Mouse (Mus musculus) liver, adult 2 months (tissue): ENCODE data around the gene Tmcc2. TPM values are rescaled to one million over a fixed set of nuclear protein-coding genes. Genes with fewer than 3 reads are reported as not detected.

Experiments used
- DNase-seq: peaks from one replicate; pipeline ENCODE4 v3.0.0-alpha.2; 2011; ENCODE audit warnings: low read depth, low spot score; ENCODE audit errors: extremely low read depth
- H3K27ac ChIP-seq: fragments of 200-500 bp; replicated peaks from 2 replicates; pipeline ENCODE4 v1.5.1; 2012; ENCODE audit warnings: low read depth, mild to moderate bottlenecking, control low read depth, inconsistent platforms, low read length; ENCODE audit not compliant: insufficient read depth
- H3K27me3 ChIP-seq: fragments of 200-500 bp; 2 replicates; pipeline ENCODE4 v1.6.1; 2012; ENCODE audit warnings: mild to moderate bottlenecking, moderate library complexity, low read length, inconsistent platforms; ENCODE audit not compliant: control insufficient read depth, insufficient read depth
- H3K36me3 ChIP-seq: fragments of 200-500 bp; 2 replicates; pipeline ENCODE4 v1.6.1; 2012; ENCODE audit warnings: low read length, inconsistent platforms; ENCODE audit not compliant: control insufficient read depth, insufficient read depth
- H3K4me1 ChIP-seq: fragments of 200-500 bp; 2 replicates; pipeline ENCODE4 v1.6.1; 2011; ENCODE audit warnings: low read length; ENCODE audit not compliant: control insufficient read depth, insufficient read depth
- H3K4me3 ChIP-seq: fragments of 200-500 bp; 2 replicates; pipeline ENCODE4 v1.5.1; 2011; ENCODE audit warnings: low read depth, mild to moderate bottlenecking, control low read depth, low read length, moderate library complexity; ENCODE audit not compliant: insufficient read depth
- H3K79me2 ChIP-seq: fragments of 200-500 bp; 2 replicates; pipeline ENCODE4 v1.6.1; 2012; ENCODE audit warnings: inconsistent platforms, mild to moderate bottlenecking, low read length, moderate library complexity; ENCODE audit not compliant: control insufficient read depth, insufficient read depth
- H3K9ac ChIP-seq: fragments of 200-500 bp; 2 replicates; pipeline ENCODE4 v1.6.1; 2012; ENCODE audit warnings: low read depth, mild to moderate bottlenecking, control low read depth, inconsistent platforms, low read length
- CTCF ChIP-seq: fragments of 200-500 bp; IDR thresholded peaks from 2 replicates; pipeline ENCODE4 v1.5.1; 2011; ENCODE audit warnings: low read depth, low read length, control low read depth
- POLR2A ChIP-seq: fragments of 200-500 bp; IDR thresholded peaks from 2 replicates; pipeline ENCODE4 v1.6.1; 2011; ENCODE audit warnings: low read length, control low read depth; ENCODE audit not compliant: insufficient read depth; ENCODE audit errors: extremely low read depth
- WGBS: fragments of 180-500 bp; shearing (Covaris S2); methylation state at CpG from one replicate; pipeline ENCODE4 v1.1.7; 2018; 5-methylcytosine and 5-hydroxymethylcytosine counted together
- polyA plus RNA-seq: library from polyadenylated mRNA; depleted of rRNA; stranded (reverse); fragments of >200 nt; gene quantifications from 2 replicates; pipeline ENCODE4 v1.2.3, GENCODE M21; 2012
- total RNA-seq: library from RNA; depleted of rRNA; stranded (reverse); fragments of >200 nt; gene quantifications from 2 replicates; pipeline ENCODE4 v1.2.3, GENCODE M21; 2014

Gene Tmcc2
- total and polyA plus RNA-seq, 2 experiments = 1.6 to 2.5 TPM

DNA sequence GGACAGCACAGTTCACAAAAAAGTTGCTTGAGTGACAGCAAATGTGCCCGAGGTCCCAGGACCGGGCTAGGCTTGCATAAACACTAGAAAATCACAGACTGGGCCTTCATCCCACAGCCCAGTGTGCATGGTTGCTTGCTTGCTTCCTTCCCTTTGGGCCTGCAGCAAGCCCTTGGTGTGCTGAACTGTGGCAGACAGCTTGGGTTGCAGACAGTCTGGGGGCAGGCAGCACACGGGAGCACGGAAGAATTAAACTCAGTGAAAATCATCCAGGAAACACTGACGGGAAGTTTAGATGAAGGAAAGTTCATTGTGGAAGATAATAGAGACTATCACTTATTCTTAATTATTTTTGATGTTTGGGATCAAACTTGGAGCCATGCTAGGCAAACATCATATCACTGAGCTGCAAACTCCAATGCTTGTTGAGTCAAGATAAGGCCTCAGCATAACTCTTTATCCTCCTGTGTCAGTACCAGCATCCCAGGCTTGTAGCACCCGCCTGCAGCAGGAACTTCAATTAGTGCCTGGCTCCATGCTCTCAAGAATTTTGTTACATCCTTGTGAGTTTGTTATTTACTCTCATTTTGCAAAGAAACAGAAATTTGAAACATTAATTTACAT is 56.8 kb downstream of the Tmcc2 start:
- no peak for DNase-seq
- 18% methylated on average over 6 of the region's 6 CpGs for WGBS
- Histone ChIP-seq H3K4me1 (peaks cover 61% of the 10 kb centered on the region), H3K27ac (peak overlapping the region; percentile 80), H3K79me2 (no peaks in the 10 kb centered on the region), H3K9ac (no peak overlapping the region), H3K27me3 (no peaks in the 10 kb centered on the region), H3K4me3 (no peak overlapping the region), H3K36me3 (peaks cover 21% of the 10 kb centered on the region)
- TF ChIP-seq CTCF = no peak

DNA sequence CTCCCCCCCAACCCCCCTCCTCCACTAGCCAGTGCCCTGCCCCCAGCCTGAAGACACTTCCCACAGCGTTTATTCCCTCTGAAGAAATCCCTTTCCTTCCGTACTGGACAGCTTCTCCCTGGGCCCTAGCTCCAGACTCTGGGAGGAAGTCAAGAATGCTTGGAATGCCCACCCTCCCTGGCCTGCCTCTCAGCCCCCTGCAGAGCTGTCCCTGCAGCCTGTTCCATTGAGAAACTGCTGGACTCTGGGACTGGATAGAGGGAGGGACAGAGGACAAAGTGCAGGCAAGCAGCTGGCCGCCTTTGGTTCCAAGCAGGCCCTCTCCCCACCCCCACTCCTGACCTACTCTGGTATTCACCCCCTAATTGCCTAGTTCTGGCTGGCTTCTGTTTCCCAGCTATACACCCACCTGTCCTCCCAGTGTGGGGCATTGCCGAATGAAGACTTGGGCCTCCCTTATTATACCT is 57.4 kb downstream of the Tmcc2 start:
- Histone ChIP-seq H3K27ac (peak overlapping the region; percentile 80), H3K79me2 (no peaks in the 10 kb centered on the region), H3K27me3 (no peaks in the 10 kb centered on the region), H3K4me1 (peaks cover 60% of the 10 kb centered on the region), H3K36me3 (peaks cover 21% of the 10 kb centered on the region), H3K9ac (0 out of 2 replicates have a peak overlapping the region, but pooled peaks have one; percentile 21), H3K4me3 (no peak overlapping the region)
- TF ChIP-seq POLR2A (no peak), CTCF (no peak)
- WGBS = 9% methylated on average over 4 of the region's 4 CpGs
- peak; percentile 91 for DNase-seq

DNA sequence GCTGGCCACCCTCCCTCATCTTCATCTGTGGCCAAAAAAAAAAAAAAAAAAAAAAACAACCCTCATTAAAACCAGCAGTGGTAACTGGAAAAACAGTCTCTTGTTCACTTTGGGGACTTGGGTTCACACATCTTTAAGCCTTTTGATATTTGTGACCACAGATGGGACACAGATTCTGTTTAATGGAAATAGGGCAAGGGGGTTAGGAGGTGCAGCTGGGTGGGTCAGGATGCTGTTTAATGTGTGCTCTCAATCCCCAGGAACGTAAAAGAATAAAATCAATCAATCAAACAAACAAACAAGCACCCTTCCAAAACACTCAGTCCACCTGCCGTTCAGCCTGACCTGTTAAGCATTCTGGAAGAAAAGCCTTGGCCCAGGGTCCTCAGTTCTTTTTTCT is 57.9 kb downstream of the Tmcc2 start:
- no peak overlapping the region for H3K9ac ChIP-seq
- H3K4me1 ChIP-seq = peaks cover 60% of the 10 kb centered on the region
- peaks cover 21% of the 10 kb centered on the region for H3K36me3 ChIP-seq
- H3K79me2 ChIP-seq = no peaks in the 10 kb centered on the region
- peak; percentile 72 for DNase-seq
- no peak overlapping the region for H3K4me3 ChIP-seq
- H3K27me3 ChIP-seq = no peaks in the 10 kb centered on the region
- H3K27ac ChIP-seq = peak overlapping the region; percentile 80
- TF ChIP-seq POLR2A = no peak
- no peak for TF ChIP-seq CTCF
- whole genome bisulfite sequencing = 10% methylated on average over 2 of the region's 2 CpGs

DNA sequence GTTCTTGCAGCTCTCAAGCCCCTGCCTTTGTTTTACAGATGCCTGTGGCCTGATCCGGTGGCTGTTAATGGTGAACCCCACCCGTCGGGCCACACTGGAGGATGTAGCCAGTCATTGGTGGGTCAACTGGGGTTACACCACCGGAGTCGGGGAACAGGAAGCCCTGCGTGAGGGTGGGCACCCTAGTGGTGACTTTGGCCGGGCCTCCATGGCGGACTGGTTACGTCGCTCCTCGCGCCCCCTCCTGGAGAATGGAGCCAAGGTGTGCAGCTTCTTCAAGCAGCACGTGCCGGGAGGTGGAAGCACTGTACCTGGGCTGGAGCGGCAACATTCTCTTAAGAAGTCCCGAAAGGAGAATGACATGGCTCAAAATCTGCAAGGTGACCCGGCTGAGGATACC is 59.8 kb downstream of the Tmcc2 start:
- no peak for DNase-seq
- Histone ChIP-seq H3K36me3 (peaks cover 21% of the 10 kb centered on the region), H3K4me3 (no peak overlapping the region), H3K27ac (no peak overlapping the region), H3K27me3 (no peaks in the 10 kb centered on the region), H3K79me2 (no peaks in the 10 kb centered on the region), H3K9ac (no peak overlapping the region), H3K4me1 (peaks cover 63% of the 10 kb centered on the region)
- 86% methylated on average over 17 of the region's 17 CpGs for WGBS
- no peak for TF ChIP-seq POLR2A
- TF ChIP-seq CTCF = no peak

DNA sequence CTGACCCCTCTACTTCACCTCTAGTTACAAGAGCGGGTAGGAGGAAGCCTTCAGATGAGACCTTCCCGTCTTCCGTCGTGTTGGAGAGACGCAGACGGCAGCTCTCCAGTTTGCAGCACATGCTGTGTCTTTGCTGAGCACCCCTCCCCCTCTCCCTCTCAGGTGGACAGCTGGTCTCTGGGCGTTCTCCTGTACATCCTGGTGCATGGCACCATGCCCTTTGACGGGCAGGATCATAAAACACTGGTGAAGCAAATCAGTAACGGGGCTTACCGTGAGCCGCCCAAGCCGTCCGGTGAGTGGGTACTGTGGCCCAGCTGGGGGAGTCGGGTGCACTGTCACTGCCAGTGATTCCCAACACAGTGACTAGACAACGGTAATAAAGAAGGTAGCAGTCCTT is 60.7 kb downstream of the Tmcc2 start:
- Histone ChIP-seq H3K27me3 (no peaks in the 10 kb centered on the region), H3K79me2 (no peaks in the 10 kb centered on the region), H3K9ac (no peak overlapping the region), H3K36me3 (peaks cover 24% of the 10 kb centered on the region), H3K4me1 (peaks cover 54% of the 10 kb centered on the region), H3K27ac (peak overlapping the region; percentile 29; the same call in 1 of the 2 replicates), H3K4me3 (no peak overlapping the region)
- TF ChIP-seq POLR2A (no peak), CTCF (no peak)
- 84% methylated on average over 15 of the region's 15 CpGs for WGBS
- DNase-seq = no peak

DNA sequence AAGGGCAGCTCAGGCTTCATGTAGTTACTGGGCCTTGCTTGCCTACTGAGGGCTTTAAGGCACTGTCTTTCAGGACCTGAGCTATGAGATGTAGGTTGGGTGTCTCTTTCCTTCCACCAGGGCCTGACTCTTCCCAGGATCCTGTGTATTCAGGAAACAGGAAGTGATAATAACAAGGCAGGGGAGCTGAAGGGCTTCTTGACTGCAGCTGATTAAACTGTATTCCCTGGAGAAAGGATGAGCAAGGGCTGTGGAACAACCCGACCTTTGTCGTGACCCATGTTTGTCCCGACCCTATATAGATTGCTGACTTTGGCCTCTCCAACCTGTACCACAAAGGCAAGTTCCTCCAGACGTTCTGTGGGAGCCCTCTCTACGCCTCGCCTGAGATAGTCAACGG is 61.4 kb downstream of the Tmcc2 start:
- 67% methylated on average over 7 of the region's 7 CpGs for WGBS
- Histone ChIP-seq H3K36me3 (peaks cover 30% of the 10 kb centered on the region), H3K9ac (no peak overlapping the region), H3K4me1 (peaks cover 47% of the 10 kb centered on the region), H3K27ac (peak overlapping the region; percentile 29), H3K27me3 (no peaks in the 10 kb centered on the region), H3K79me2 (no peaks in the 10 kb centered on the region), H3K4me3 (no peak overlapping the region)
- no peak for DNase-seq
- TF ChIP-seq POLR2A (no peak), CTCF (no peak)
